Mouse (Mus musculus): ENCODE results near the gene Mfsd4b3.
A peak's percentile ranks its signal among the peaks of the same experiment; 100 is the strongest.

Mfsd4b3 gene

GRCm38 (mm10) chr10:39912616-39913015 lies 47.3 kb downstream of the Mfsd4b3 start:
- no peak for DNase-seq

- no peak for DNase-seq
These were observed 51.0 kb downstream of the Mfsd4b3 start for GRCm38 (mm10) chr10:39908768-39909441.

GRCm38 (mm10) chr10:39906799-39907658 lies 52.9 kb downstream of the Mfsd4b3 start:
- no peak for DNase-seq

GRCm38 (mm10) chr10:39904191-39904590 lies 55.8 kb downstream of the Mfsd4b3 start:
- no peak for DNase-seq

- peak; percentile 99 for DNase-seq
These were observed 61.0 kb downstream of the Mfsd4b3 start, which contains the start of gene Mfsd4b4 for GRCm38 (mm10) chr10:39898874-39899371. TSS of gene Mfsd4b4 (minus strand) at chr10:39899238.

Data from heart, adult 11 months (tissue).